In the genomic region with DNA sequence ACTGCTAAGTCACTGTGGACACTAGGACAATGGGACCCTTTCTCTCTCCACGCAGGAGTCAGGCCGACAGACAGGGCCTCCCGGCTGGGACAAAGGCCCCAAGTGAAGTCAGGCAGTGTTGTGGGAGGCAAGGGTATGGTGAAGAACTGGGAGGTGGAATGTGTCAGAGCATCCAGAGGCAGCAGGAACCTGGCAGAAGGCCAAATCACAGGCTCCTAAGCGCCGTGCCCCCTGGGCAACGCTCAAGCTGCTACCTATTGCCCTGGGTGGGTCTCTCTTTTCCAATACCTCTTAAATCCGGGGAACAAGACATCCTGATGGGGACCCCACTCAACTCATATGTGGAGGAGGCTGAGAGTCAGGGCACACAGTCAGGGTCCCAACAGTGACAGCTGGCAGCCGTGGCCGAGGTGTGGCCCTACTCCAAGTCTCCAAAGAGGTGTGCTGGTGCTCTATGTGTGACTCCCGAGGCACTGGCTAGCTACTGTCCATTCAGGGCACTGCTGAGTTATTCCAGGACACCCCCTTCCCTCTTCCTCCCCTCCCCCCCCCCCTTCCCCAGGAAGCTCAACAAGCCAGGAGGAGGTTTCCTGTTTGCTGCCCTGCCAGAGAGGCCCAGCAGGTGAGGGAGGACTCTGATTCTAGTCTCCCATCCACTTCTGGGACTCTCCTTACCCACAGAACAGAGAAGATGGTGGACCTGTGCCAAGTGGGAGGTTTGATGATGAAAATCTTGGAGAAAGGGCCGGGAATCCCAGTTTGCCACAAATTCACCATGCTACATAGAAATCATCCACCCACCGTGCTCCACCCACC, we compare ENCODE assay signal across 8 mouse cellular contexts. TPM values are rescaled to one million over a fixed set of nuclear protein-coding genes. Genes with fewer than 3 reads are reported as not detected.
A peak's percentile ranks its signal among the peaks of the same experiment; 100 is the strongest.
DNase-seq lines count a peak whose midpoint lies in the region; ATAC-seq and TF ChIP-seq lines count a peak whose summit lies in the region.

No protein-coding gene starts in this region.

- WGBS in embryonic facial prominence, embryonic 13.5 days: 30% methylated on average over 12 of the region's 12 CpGs
- WGBS in hindbrain, embryonic 13.5 days: 20% methylated on average over 12 of the region's 12 CpGs
- 31% methylated on average over 12 of the region's 12 CpGs for WGBS in midbrain, embryonic 12.5 days

- no peaks in the 10 kb centered on the region for H3K36me3 ChIP-seq in embryonic facial prominence, embryonic 13.5 days
- H3K36me3 ChIP-seq in hindbrain, embryonic 13.5 days: no peaks in the 10 kb centered on the region
- H3K36me3 ChIP-seq in midbrain, embryonic 12.5 days: no peaks in the 10 kb centered on the region

- peaks cover 61% of the 10 kb centered on the region for H3K4me1 ChIP-seq in embryonic facial prominence, embryonic 13.5 days
- H3K4me1 ChIP-seq in hindbrain, embryonic 13.5 days (replicated peaks): peaks cover 80% of the 10 kb centered on the region
- H3K4me1 ChIP-seq in midbrain, embryonic 12.5 days: peaks cover 75% of the 10 kb centered on the region

- no peak for DNase-seq in left cerebral cortex, adult 2 months (ENCODE audit: extremely low spot score in 1 of 2, low spot score in 2 of 2)
- DNase-seq in left cerebral cortex, adult 9 months (ENCODE audit: low spot score in 2 of 2): no peak
- no peak for DNase-seq in gastrocnemius, adult 18-20 months (ENCODE audit: low spot score)
- DNase-seq in thymus, postnatal 10 days (ENCODE audit: low spot score in 2 of 2): no peak
- DNase-seq in urinary bladder, postnatal 25 days (ENCODE audit: low spot score): no peak

- H3K9me3 ChIP-seq in embryonic facial prominence, embryonic 13.5 days: no peaks in the 10 kb centered on the region
- H3K9me3 ChIP-seq in hindbrain, embryonic 13.5 days: no peaks in the 10 kb centered on the region
- no peaks in the 10 kb centered on the region for H3K9me3 ChIP-seq in midbrain, embryonic 12.5 days

- no peak for ATAC-seq in embryonic facial prominence, embryonic 13.5 days (ENCODE audit: insufficient number of reproducible peaks, insufficient read depth, low FRiP score, low TSS enrichment, low read depth)
- no peak for ATAC-seq in hindbrain, embryonic 13.5 days (ENCODE audit: low FRiP score)
- no peak for ATAC-seq in midbrain, embryonic 12.5 days (ENCODE audit: low FRiP score, low read depth)

- peak overlapping the region; percentile 16; the same call in 1 of the 2 replicates for H3K4me2 ChIP-seq in embryonic facial prominence, embryonic 13.5 days
- no peak overlapping the region for H3K4me2 ChIP-seq in hindbrain, embryonic 13.5 days
- H3K4me2 ChIP-seq in midbrain, embryonic 12.5 days (replicated peaks): peak overlapping the region; percentile 5

- H3K27me3 ChIP-seq in embryonic facial prominence, embryonic 13.5 days: peaks cover 32% of the 10 kb centered on the region
- peaks cover 21% of the 10 kb centered on the region for H3K27me3 ChIP-seq in hindbrain, embryonic 13.5 days
- peaks cover 29% of the 10 kb centered on the region for H3K27me3 ChIP-seq in midbrain, embryonic 12.5 days

- H3K4me3 ChIP-seq in left cerebral cortex, adult 2 months: no peak overlapping the region
- H3K4me3 ChIP-seq in embryonic facial prominence, embryonic 13.5 days: no peak overlapping the region; the same call in 1 of the 2 replicates
- no peak overlapping the region for H3K4me3 ChIP-seq in hindbrain, embryonic 13.5 days
- H3K4me3 ChIP-seq in midbrain, embryonic 12.5 days: no peak overlapping the region

- intact Hi-C loops in left cerebral cortex, adult 2 months (cut with DNase I): no loop called here

- H3K27ac ChIP-seq in left cerebral cortex, adult 2 months: peak overlapping the region; percentile 24; the same call in 1 of the 2 replicates
- peak overlapping the region; percentile 60 for H3K27ac ChIP-seq in embryonic facial prominence, embryonic 13.5 days
- H3K27ac ChIP-seq in hindbrain, embryonic 13.5 days: peak overlapping the region; percentile 74
- peak overlapping the region; percentile 73 for H3K27ac ChIP-seq in midbrain, embryonic 12.5 days (replicated peaks)

- peak overlapping the region; percentile 44; the same call in 1 of the 2 replicates for H3K9ac ChIP-seq in embryonic facial prominence, embryonic 13.5 days
- H3K9ac ChIP-seq in hindbrain, embryonic 13.5 days: peak overlapping the region; percentile 19; the same call in 1 of the 2 replicates
- H3K9ac ChIP-seq in midbrain, embryonic 12.5 days (replicated peaks): peak overlapping the region; percentile 4; the same call in 1 of the 2 replicates

- no peak for TF ChIP-seq CTCF in left cerebral cortex, adult 2 months (IDR thresholded peaks at IDR 0.05)

RNA-seq across cellular contexts. Expression of gene Bcan, which starts 14.3 kb away (rescaled TPM):
- 100 to 1,000 TPM; 241 to 256 TPM for total RNA-seq in left cerebral cortex, adult 2 months (2021)
- polyA plus RNA-seq in embryonic facial prominence, embryonic 13.5 days (2015; fragmentation: Nextera tagmentation; extraction: Ambion mirVana): 0.39 and 0.53 TPM in 2 replicates
- polyA plus RNA-seq in hindbrain, embryonic 13.5 days (2015; fragmentation: Nextera tagmentation; extraction: Ambion mirVana): 35.8 and 39.8 TPM in 2 replicates
- 0.63 and 1.1 TPM in 2 replicates for polyA plus RNA-seq in midbrain, embryonic 12.5 days (2016; fragmentation: Nextera tagmentation; extraction: Ambion mirVana)
- total RNA-seq in gastrocnemius, adult 18-20 months (2021): not detected

RNA-seq across cellular contexts. Expression of gene Nes, which starts 14.8 kb away (rescaled TPM):
- 1 to 10 TPM; 5.7 to 6.2 TPM for total RNA-seq in left cerebral cortex, adult 2 months (2021)
- polyA plus RNA-seq in embryonic facial prominence, embryonic 13.5 days (2015; fragmentation: Nextera tagmentation; extraction: Ambion mirVana): 13.8 and 17.7 TPM in 2 replicates
- 49.5 and 55.3 TPM in 2 replicates for polyA plus RNA-seq in hindbrain, embryonic 13.5 days (2015; fragmentation: Nextera tagmentation; extraction: Ambion mirVana)
- polyA plus RNA-seq in midbrain, embryonic 12.5 days (2016; fragmentation: Nextera tagmentation; extraction: Ambion mirVana): 183 and 196 TPM in 2 replicates
- total RNA-seq in gastrocnemius, adult 18-20 months (2021): 10 to 100 TPM; 10.8 to 24.9 TPM

RNA-seq across cellular contexts. Expression of gene Crabp2, which starts 37.2 kb away (rescaled TPM):
- total RNA-seq in left cerebral cortex, adult 2 months (2021): 1 to 10 TPM; 4.5 to 8.2 TPM
- polyA plus RNA-seq in embryonic facial prominence, embryonic 13.5 days (2015; fragmentation: Nextera tagmentation; extraction: Ambion mirVana): 345 and 370 TPM in 2 replicates
- 145 and 148 TPM in 2 replicates for polyA plus RNA-seq in hindbrain, embryonic 13.5 days (2015; fragmentation: Nextera tagmentation; extraction: Ambion mirVana)
- 291 and 335 TPM in 2 replicates for polyA plus RNA-seq in midbrain, embryonic 12.5 days (2016; fragmentation: Nextera tagmentation; extraction: Ambion mirVana)
- under 1 TPM in 1 of 2 experiments, not detected in 1; 0.57 TPM for total RNA-seq in gastrocnemius, adult 18-20 months (2021)

RNA-seq across cellular contexts. Expression of gene Hapln2, which starts 41.7 kb away (rescaled TPM):
- 10 to 100 TPM; 11.3 to 13.5 TPM for total RNA-seq in left cerebral cortex, adult 2 months (2021)
- 0.15 TPM in 1 of 2 replicates, not detected in the other for polyA plus RNA-seq in embryonic facial prominence, embryonic 13.5 days (2015; fragmentation: Nextera tagmentation; extraction: Ambion mirVana)
- 0.47 and 0.56 TPM in 2 replicates for polyA plus RNA-seq in hindbrain, embryonic 13.5 days (2015; fragmentation: Nextera tagmentation; extraction: Ambion mirVana)
- polyA plus RNA-seq in midbrain, embryonic 12.5 days (2016; fragmentation: Nextera tagmentation; extraction: Ambion mirVana): 0.13 and 0.43 TPM in 2 replicates
- total RNA-seq in gastrocnemius, adult 18-20 months (2021): not detected

RNA-seq across cellular contexts. Expression of gene Rrnad1, which starts 55.2 kb away (rescaled TPM):
- 10 to 100 TPM; 22.9 to 24.7 TPM for total RNA-seq in left cerebral cortex, adult 2 months (2021)
- 21.1 and 25.2 TPM in 2 replicates for polyA plus RNA-seq in embryonic facial prominence, embryonic 13.5 days (2015; fragmentation: Nextera tagmentation; extraction: Ambion mirVana)
- polyA plus RNA-seq in hindbrain, embryonic 13.5 days (2015; fragmentation: Nextera tagmentation; extraction: Ambion mirVana): 19.3 and 20.7 TPM in 2 replicates
- polyA plus RNA-seq in midbrain, embryonic 12.5 days (2016; fragmentation: Nextera tagmentation; extraction: Ambion mirVana): 23.5 and 24.2 TPM in 2 replicates
- total RNA-seq in gastrocnemius, adult 18-20 months (2021): 1 to 10 TPM; 3.2 to 3.4 TPM

Comparison
In these comparisons a context has a peak if more than half of its experiments do, and no peak if none do; other contexts are left out.
1. H3K27ac ChIP-seq: peak in every context shown above with its lines; median percentile 74 in hindbrain, embryonic 13.5 days; 73 in midbrain, embryonic 12.5 days; 60 in embryonic facial prominence, embryonic 13.5 days; 24 in left cerebral cortex, adult 2 months.
2. RNA of gene Bcan, which starts 14.3 kb away (polyA plus RNA-seq): 35.8 to 39.8 TPM in hindbrain, embryonic 13.5 days; 0.63 to 1.1 TPM in midbrain, embryonic 12.5 days and 0.39 to 0.53 TPM in embryonic facial prominence, embryonic 13.5 days; every median in the first group is over 10 times any median in the second.
3. Peak in every context shown above with its lines, with median percentiles within 50 percentile points of each other: H3K9ac ChIP-seq.